Mouse (Mus musculus) liver, postnatal 0 days (tissue): ENCODE results near the gene Tgfbr2.

Experiments
- CTCF ChIP-seq: sonication (generic); IDR thresholded peaks from 2 replicates; pipeline ENCODE4 v1.5.1; 2016; ENCODE audit warnings: antibody characterized with exemption, low read depth
- EP300 ChIP-seq: IDR thresholded peaks from 2 replicates; pipeline ENCODE4 v1.6.1; 2016; ENCODE audit warnings: antibody characterized with exemption, low read depth, mild to moderate bottlenecking

GRCm38 (mm10) chr9:116193889-116194450 is 18.8 kb upstream of the Tgfbr2 start:
- no peak for TF ChIP-seq EP300
- no peak for TF ChIP-seq CTCF
